ENCODE assay signal across 8 mouse cellular contexts in the genomic region with DNA sequence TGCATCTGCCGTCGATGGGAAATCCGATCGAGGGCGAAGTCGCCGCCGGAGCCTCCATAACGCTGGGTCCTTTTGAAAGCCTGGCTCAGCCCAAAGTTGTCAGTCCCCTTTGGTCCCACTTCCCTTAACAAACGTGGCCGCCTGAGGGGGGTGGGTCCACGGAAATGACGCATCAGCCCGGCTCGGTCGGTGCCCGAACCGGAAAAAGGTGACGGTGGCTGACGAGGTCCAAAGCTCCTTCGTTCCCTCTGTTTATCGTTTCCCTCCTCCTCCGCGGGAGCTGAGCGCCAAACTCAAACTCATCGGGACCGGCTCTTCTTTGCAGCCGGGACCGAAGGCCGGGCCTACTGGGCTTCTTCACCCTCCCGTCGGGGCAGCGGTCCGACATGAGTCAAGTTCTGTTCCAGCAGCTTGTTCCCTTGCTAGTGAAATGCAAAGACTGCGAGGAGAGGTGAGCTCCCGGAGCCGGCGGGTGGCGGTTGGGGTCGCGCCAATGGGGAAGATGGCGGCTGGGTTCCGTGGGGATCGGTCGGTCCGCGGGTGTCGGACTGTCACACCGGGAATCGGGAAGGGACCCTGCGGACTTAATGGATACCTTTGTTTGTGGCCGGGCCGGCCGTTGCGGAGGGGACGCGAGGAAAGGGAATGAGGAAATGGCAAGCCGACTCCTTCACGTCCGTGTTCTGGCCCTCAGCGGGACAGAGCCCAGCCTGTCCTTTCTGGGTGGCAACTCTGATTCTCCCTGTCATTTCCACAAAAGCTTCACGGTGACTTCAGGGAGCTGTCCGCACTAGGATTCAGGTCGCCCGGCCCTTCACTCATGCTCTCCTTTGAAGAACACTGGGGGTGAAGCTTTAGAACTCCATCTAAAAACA. TPM values are rescaled to one million over a fixed set of nuclear protein-coding genes. Genes with fewer than 3 reads are reported as not detected.
DNase-seq lines count a peak whose midpoint lies in the region; ATAC-seq lines count a peak whose summit lies in the region.

A gene (plus strand): TSS at position 255 of the 875 bp plus-strand sequence.

- H3K4me1 ChIP-seq in hindbrain, embryonic 14.5 days (replicated peaks; ENCODE audit: control insufficient read depth, insufficient read depth, low read length): peaks cover 8% of the 10 kb centered on the region; the same call in 1 of the 2 replicates

- peak; percentile 97 for ATAC-seq in hindbrain, embryonic 14.5 days (ENCODE audit: low FRiP score)

- peak; percentile 98 for DNase-seq in R1 (ENCODE audit: low read depth, low spot score)
- peak; percentile 99 to 100 for DNase-seq in cerebellum, postnatal 25 days
- DNase-seq in frontal cortex, postnatal 25 days (ENCODE audit: low spot score in 2 of 2): peak; percentile 98 to 99
- peak; percentile 99 for DNase-seq in hindbrain, embryonic 14.5 days (ENCODE audit: low spot score)
- DNase-seq in layer of hippocampus, postnatal 36 days: peak; percentile 96 to 98
- DNase-seq in lung, postnatal 36 days: peak; percentile 99
- peak; percentile 99 for DNase-seq in retina, postnatal 1 day
- peak; percentile 96 to 99 for DNase-seq in urinary bladder, adult 18-20 months (ENCODE audit: low spot score in 2 of 2)

- H3K36me3 ChIP-seq in hindbrain, embryonic 14.5 days (replicated peaks; ENCODE audit: control insufficient read depth, insufficient read depth): peaks cover 19% of the 10 kb centered on the region

- under 1% methylated on average over 65 of the region's 65 CpGs for WGBS in hindbrain, embryonic 14.5 days

- H3K27ac ChIP-seq in hindbrain, embryonic 14.5 days: peak within 1 kb of the TSS; percentile 72

- H3K4me2 ChIP-seq in hindbrain, embryonic 14.5 days (replicated peaks): peak within 1 kb of the TSS; percentile 70

- no peaks in the 10 kb centered on the region for H3K27me3 ChIP-seq in hindbrain, embryonic 14.5 days (ENCODE audit: control insufficient read depth, insufficient read depth, low read length)

- no peaks in the 10 kb centered on the region for H3K9me3 ChIP-seq in hindbrain, embryonic 14.5 days (ENCODE audit: control insufficient read depth, low read length)

- peak within 1 kb of the TSS; percentile 71 for H3K9ac ChIP-seq in hindbrain, embryonic 14.5 days

- peak within 1 kb of the TSS; percentile 68 for H3K4me3 ChIP-seq in hindbrain, embryonic 14.5 days (replicated peaks; ENCODE audit: low read length)

RNA-seq across cellular contexts. Expression of the gene that starts here (rescaled TPM):
- polyA plus RNA-seq in hindbrain, embryonic 14.5 days (2014; fragmentation: Nextera tagmentation; extraction: Ambion mirVana): 13.1 and 14.2 TPM in 2 replicates
- 1 to 10 TPM; 8.2 to 9.2 TPM for total RNA-seq in layer of hippocampus, postnatal 36 days (2021)

Comparison
In these comparisons a context has a peak if more than half of its experiments do, and no peak if none do; other contexts are left out.
1. Peak in every context shown above with its lines: DNase-seq, ATAC-seq, H3K4me3 ChIP-seq and H3K27ac ChIP-seq.